Mouse (Mus musculus): ENCODE measurements at regions not wholly inside any gene's neighbourhood (a gene's known extent, or its start where the extent isn't known, plus 50 kb on each side); places are given as distances from the start of the nearest gene placed in this dataset.
A peak's percentile ranks its signal among the peaks of the same experiment; 100 is the strongest.

- no peak for DNase-seq
Measured at GRCm38 (mm10) chr6:117510026-117510425, 331.0 kb upstream of the Zfp637 start.

- no peak for DNase-seq
Measured at GRCm38 (mm10) chr6:117514831-117515230, 326.1 kb upstream of the Zfp637 start.

- no peak for DNase-seq
Measured at GRCm38 (mm10) chr6:117516906-117517305, 324.1 kb upstream of the Zfp637 start.

- DNase-seq = no peak
Measured at GRCm38 (mm10) chr6:117518939-117519338, 322.0 kb upstream of the Zfp637 start.

- DNase-seq = no peak
Measured at GRCm38 (mm10) chr6:117519466-117519865, 321.5 kb upstream of the Zfp637 start.

- peak in 1 of 2 experiments; percentile 29 for DNase-seq
Measured at GRCm38 (mm10) chr6:117526161-117526935, 314.6 kb upstream of the Zfp637 start.

GRCm38 (mm10) chr6:117527526-117527925 is 313.5 kb upstream of the Zfp637 start:
- no peak for DNase-seq

GRCm38 (mm10) chr6:117534149-117534548 is 306.8 kb upstream of the Zfp637 start:
- DNase-seq = no peak

GRCm38 (mm10) chr6:117534991-117535390 is 306.0 kb upstream of the Zfp637 start:
- DNase-seq = peak in 1 of 2 experiments; percentile 25

- DNase-seq = no peak
Measured at GRCm38 (mm10) chr6:117536084-117536483, 304.9 kb upstream of the Zfp637 start.

- no peak for DNase-seq
Measured at GRCm38 (mm10) chr6:117542431-117542830, 298.5 kb upstream of the Zfp637 start.

GRCm38 (mm10) chr6:117544276-117545196 is 296.4 kb upstream of the Zfp637 start:
- DNase-seq = no peak

- DNase-seq = peak; percentile 20 to 55
Measured at GRCm38 (mm10) chr6:117550930-117551329, 290.1 kb upstream of the Zfp637 start.

- peak; percentile 62 to 83 for DNase-seq
Measured at GRCm38 (mm10) chr6:117552006-117552667, 288.8 kb upstream of the Zfp637 start.

- DNase-seq = no peak
Measured at GRCm38 (mm10) chr6:117563159-117563558, 277.8 kb upstream of the Zfp637 start.

GRCm38 (mm10) chr6:117563704-117564103 is 277.3 kb upstream of the Zfp637 start:
- DNase-seq = no peak

- DNase-seq = no peak
Measured at GRCm38 (mm10) chr6:117566786-117567185, 274.2 kb upstream of the Zfp637 start.

- DNase-seq = no peak
Measured at GRCm38 (mm10) chr6:117567691-117568090, 273.3 kb upstream of the Zfp637 start.

- no peak for DNase-seq
Measured at GRCm38 (mm10) chr6:117569576-117570326, 271.2 kb upstream of the Zfp637 start.

GRCm38 (mm10) chr6:117570346-117570745 is 270.6 kb upstream of the Zfp637 start:
- no peak for DNase-seq

- no peak for DNase-seq
Measured at GRCm38 (mm10) chr6:117570791-117571190, 270.2 kb upstream of the Zfp637 start.

GRCm38 (mm10) chr6:117572006-117572405 is 269.0 kb upstream of the Zfp637 start:
- DNase-seq = no peak
